Mouse (Mus musculus) myocyte (in vitro differentiated cells): ENCODE data around the gene Mdm2.

Source experiments
- CEBPB ChIP-seq: IDR thresholded peaks from 2 replicates; pipeline ENCODE4 v1.6.1; 2011; ENCODE audit warnings: mild to moderate bottlenecking, moderate library complexity; ENCODE audit not compliant: poor library complexity, insufficient read depth, severe bottlenecking
- MAX ChIP-seq: IDR thresholded peaks from one replicate; pipeline ENCODE4 v1.6.1; 2011; ENCODE audit warnings: low read depth, mild to moderate bottlenecking, control low read depth
- MYOD1 ChIP-seq, 3 experiments: IDR thresholded peaks; one replicate each; pipeline ENCODE4 v1.6.1; 2011; ENCODE audit warnings: control low read depth in 2 of 3, low read depth in 2 of 3, mild to moderate bottlenecking in 2 of 3, moderate library complexity in 1 of 3; ENCODE audit not compliant: insufficient read length in 2 of 3, control insufficient read depth in 1 of 3
- MYOG ChIP-seq, 3 experiments: IDR thresholded peaks; one replicate each; pipeline ENCODE4 v1.6.1; 2011; ENCODE audit warnings: control low read depth in 2 of 3, low read depth in 2 of 3, mild to moderate bottlenecking in 2 of 3; ENCODE audit not compliant: insufficient read length in 2 of 3, control insufficient read depth in 1 of 3, insufficient read depth in 1 of 3
- POLR2A ChIP-seq: IDR thresholded peaks from one replicate; pipeline ENCODE4 v1.6.1; 2011; ENCODE audit warnings: low read depth, mild to moderate bottlenecking, control low read depth, moderate library complexity; ENCODE audit not compliant: insufficient read length
- POLR2AphosphoS2 ChIP-seq: IDR thresholded peaks from one replicate; pipeline ENCODE4 v1.6.1; 2011; ENCODE audit warnings: low read depth, control low read depth; ENCODE audit not compliant: insufficient read length
- REST ChIP-seq: IDR thresholded peaks from one replicate; pipeline ENCODE4 v1.6.1; 2011; ENCODE audit warnings: mild to moderate bottlenecking, control low read depth, moderate library complexity; ENCODE audit not compliant: insufficient read depth, insufficient read length
- SRF ChIP-seq: IDR thresholded peaks from one replicate; pipeline ENCODE4 v1.6.1; 2011; ENCODE audit warnings: low read depth; ENCODE audit not compliant: control insufficient read depth, insufficient read length
- TCF12 ChIP-seq: IDR thresholded peaks from one replicate; pipeline ENCODE4 v1.6.1; 2011; ENCODE audit warnings: mild to moderate bottlenecking, control low read depth; ENCODE audit not compliant: poor library complexity, insufficient read depth, severe bottlenecking
- TCF3 ChIP-seq: IDR thresholded peaks from one replicate; pipeline ENCODE4 v1.6.1; 2011; ENCODE audit warnings: low read depth, control low read depth; ENCODE audit not compliant: insufficient read length
- USF1 ChIP-seq: IDR thresholded peaks from one replicate; pipeline ENCODE4 v1.6.1; 2011; ENCODE audit warnings: low read depth, mild to moderate bottlenecking, control low read depth, moderate library complexity

DNA sequence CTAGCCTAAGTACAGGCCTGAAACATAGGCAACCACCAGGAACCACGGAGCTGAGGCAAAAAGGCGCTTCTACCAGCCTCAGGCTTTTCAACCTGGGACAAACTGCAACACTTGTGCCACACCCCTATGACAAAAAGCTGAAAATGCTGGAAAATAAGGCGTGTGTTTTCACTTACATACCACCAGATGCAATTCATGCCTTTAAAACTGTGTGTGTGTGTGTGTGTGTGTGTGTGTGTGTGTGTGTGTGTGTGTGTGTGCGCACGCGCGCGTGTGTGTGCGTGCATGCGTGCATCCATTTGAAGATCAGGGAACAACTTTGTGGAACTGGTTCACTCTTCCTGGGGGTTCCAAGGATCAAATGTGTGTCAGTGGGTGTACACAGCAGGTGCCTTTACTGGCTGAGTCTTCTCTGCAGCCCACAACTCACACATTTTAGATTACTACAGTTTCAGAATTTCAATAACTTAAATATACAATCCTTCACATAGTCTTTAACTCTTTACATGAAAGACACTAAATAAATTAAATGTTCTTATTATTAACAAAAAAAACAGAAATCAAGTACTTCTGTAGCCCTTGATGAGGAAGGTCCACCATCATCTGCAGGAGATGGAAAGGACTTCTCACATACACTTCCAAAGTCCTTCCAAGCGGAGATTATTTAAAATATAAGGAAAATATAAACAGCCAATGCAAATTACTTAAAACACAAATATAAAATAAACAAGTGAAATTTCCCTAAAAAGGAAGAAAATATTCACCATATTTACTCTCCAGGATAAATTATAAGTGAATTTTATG lies 21.1 kb downstream of the Mdm2 start:
- TF ChIP-seq MAX (no peak), POLR2A (no peak), POLR2AphosphoS2 (no peak), SRF (no peak), CEBPB (no peak), MYOG (IDR thresholded peaks at IDR 0.05; ENCODE audit: control insufficient read depth in 1 of 3, insufficient read depth in 1 of 3, insufficient read length in 2 of 3, low read depth in 2 of 3) (no peak), MYOD1 (IDR thresholded peaks at IDR 0.05; ENCODE audit: control insufficient read depth in 1 of 3, insufficient read length in 2 of 3, low read depth in 2 of 3) (no peak), USF1 (no peak), TCF12 (no peak), TCF3 (no peak), REST (no peak)
